Comparison of ENCODE assay signal across 24 mouse cellular contexts in the genomic region with DNA sequence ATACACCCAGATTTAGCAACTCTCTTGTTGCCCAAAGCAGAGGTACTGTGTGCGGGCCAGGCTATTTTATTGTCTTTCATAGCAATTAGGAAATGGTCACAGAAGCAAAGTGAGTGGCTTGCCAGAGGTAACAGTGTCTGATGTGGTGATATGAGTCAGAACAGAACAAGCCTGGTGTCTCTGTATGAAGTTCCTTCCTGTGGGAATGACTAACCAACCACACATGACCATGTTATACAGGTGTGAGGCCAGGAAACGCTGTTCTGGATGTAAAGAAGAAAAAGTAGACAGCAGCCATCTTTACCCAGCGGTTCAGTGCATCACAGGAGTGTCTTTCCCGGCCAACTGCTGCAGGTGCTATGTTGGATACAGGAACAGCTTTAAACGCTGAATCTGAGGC. TPM values are rescaled to one million over a fixed set of nuclear protein-coding genes. Genes with fewer than 3 reads are reported as not detected.
DNase-seq lines count a peak whose midpoint lies in the region; TF ChIP-seq lines count a peak whose summit lies in the region.
"Had no signal": no experiment of that assay in that cellular context is flagged by ENCODE, and none has a peak within 500 bp of the region (broad histone marks: within the 10 kb centered on the region; RNA-seq: fewer than 3 reads in every experiment).

No protein-coding gene starts in this region.

- peak; percentile 76 for TF ChIP-seq EP300 in CH12.LX (IDR thresholded peaks at IDR 0.05; ENCODE audit: low read length)

- H3K9ac ChIP-seq in CH12.LX (ENCODE audit: insufficient read depth, low read depth), result no peak overlapping the region
- H3K9ac ChIP-seq: embryonic facial prominence, embryonic 13.5 days; embryonic facial prominence, embryonic 15.5 days; forebrain, embryonic 13.5 days; forebrain, embryonic 15.5 days; forebrain, postnatal 0 days had no signal

- TF ChIP-seq CTCF in CH12.LX (conservative IDR thresholded peaks at IDR 0.05 in 1 of 2, IDR thresholded peaks at IDR 0.05 in 1 of 2; ENCODE audit: low read depth in 2 of 2, low read length in 2 of 2), result no peak

- no peak overlapping the region for H3K4me2 ChIP-seq in CH12.LX (ENCODE audit: insufficient read depth, low read depth, poor library complexity, severe bottlenecking)
- H3K4me2 ChIP-seq: embryonic facial prominence, embryonic 13.5 days; embryonic facial prominence, embryonic 15.5 days; forebrain, embryonic 13.5 days; forebrain, embryonic 15.5 days had no signal

- TF ChIP-seq POLR2A in CH12.LX (IDR thresholded peaks at IDR 0.05; ENCODE audit: low read depth, low read length), result no peak

- dilution Hi-C loops in CH12.LX (cut with MboI; ENCODE audit: extremely low pct_ligation_motif_present, extremely low pct_unique_long_range_greater_than_20kb, low sequenced_read_pairs), result no loop called here

- in situ Hi-C loops in CH12.LX (cut with MboI; ENCODE audit: low pct_ligation_motif_present, low pct_unique_long_range_greater_than_20kb, low sequenced_read_pairs), result no loop called here

- peak; percentile 87 for DNase-seq in 416B (ENCODE audit: low read depth)
- peak; percentile 26 for DNase-seq in CD4-positive helper T cell, adult 2 months (ENCODE audit: low read depth, low spot score)
- DNase-seq in CH12.LX (ENCODE audit: extremely low read depth), result peak; percentile 54
- peak; percentile 25 for DNase-seq in fat pad, adult 2 months (ENCODE audit: extremely low read depth, low read depth, low spot score)
- no peak for DNase-seq in thymus, adult 18-20 months
- DNase-seq in frontal cortex, postnatal 25 days (ENCODE audit: low spot score in 2 of 2), result no peak
- no peak for DNase-seq in urinary bladder, postnatal 10 days (ENCODE audit: low spot score)
- no peak for DNase-seq in cerebellum, adult 8-10 months
- DNase-seq: adrenal gland, adult 8-10 months; adrenal gland, postnatal 14 days; adrenal gland, postnatal 36 days; B cell, adult 2 months; cerebellum, adult 11-12 months; cerebellum, adult 2 months; cerebellum, adult 9-11 months; cerebellum, postnatal 14 days; cerebellum, postnatal 36 days; embryo, embryonic 11 days; forebrain, postnatal 0 days had no signal

- no peaks in the 10 kb centered on the region for H3K27me3 ChIP-seq in CH12.LX (replicated peaks)
- H3K27me3 ChIP-seq: embryonic facial prominence, embryonic 13.5 days; embryonic facial prominence, embryonic 15.5 days; forebrain, embryonic 13.5 days; forebrain, embryonic 15.5 days had no signal

- H3K36me3 ChIP-seq in CH12.LX (replicated peaks in 1 of 2; ENCODE audit: control insufficient read depth in 1 of 2, insufficient read depth in 1 of 2, low read length in 1 of 2), result peaks cover 44 to 73% of the 10 kb centered on the region in 2 experiments

- H3K9me3 ChIP-seq in CH12.LX (replicated peaks; ENCODE audit: low read length), result no peaks in the 10 kb centered on the region
- H3K9me3 ChIP-seq: embryonic facial prominence, embryonic 13.5 days; embryonic facial prominence, embryonic 15.5 days; forebrain, embryonic 13.5 days; forebrain, embryonic 15.5 days had no signal

- no peak overlapping the region for H3K4me3 ChIP-seq in CH12.LX (replicated peaks in 1 of 3; ENCODE audit: low read depth in 2 of 3, low read length in 2 of 3, poor library complexity in 1 of 3)
- H3K4me3 ChIP-seq: embryonic facial prominence, embryonic 13.5 days; embryonic facial prominence, embryonic 15.5 days; erythroblast, embryonic 14.5 days; forebrain, embryonic 13.5 days; forebrain, embryonic 15.5 days had no signal

- no peak overlapping the region for H3K27ac ChIP-seq in CH12.LX (ENCODE audit: insufficient read depth, low read depth)
- H3K27ac ChIP-seq: embryonic facial prominence, embryonic 13.5 days; embryonic facial prominence, embryonic 15.5 days; forebrain, embryonic 13.5 days; forebrain, embryonic 15.5 days had no signal

- no peak for TF ChIP-seq RAD21 in CH12.LX (IDR thresholded peaks at IDR 0.05; ENCODE audit: low read depth, low read length)

- no peaks in the 10 kb centered on the region for H3K79me2 ChIP-seq in CH12.LX (replicated peaks; ENCODE audit: control insufficient read depth, extremely low read depth, insufficient read depth, poor library complexity, severe bottlenecking)

- peaks cover 0 to 24% of the 10 kb centered on the region in 2 experiments; a peak in 2 of 4 replicates for H3K4me1 ChIP-seq in CH12.LX (ENCODE audit: control insufficient read depth in 1 of 2, insufficient read depth in 2 of 2)
- H3K4me1 ChIP-seq: embryonic facial prominence, embryonic 13.5 days; embryonic facial prominence, embryonic 15.5 days; forebrain, embryonic 13.5 days; forebrain, embryonic 15.5 days had no signal

TF ChIP-seq in CH12.LX, 34 proteins besides CTCF, POLR2A, EP300 and RAD21:
- TF ChIP-seq JUN (IDR thresholded peaks at IDR 0.05; ENCODE audit: insufficient read depth, low read depth, low read length), result peak; percentile 61; the same call in 1 of the 2 replicates
- 0 out of 2 replicates have a peak, but pooled peaks have one; percentile 33 for TF ChIP-seq RCOR1 (conservative IDR thresholded peaks at IDR 0.05; ENCODE audit: low read depth, low read length)
- TF ChIP-seq JUND (conservative IDR thresholded peaks at IDR 0.05; ENCODE audit: low read depth, low read length), result peak; percentile 78
- no peak for TF ChIP-seq SIN3A (IDR thresholded peaks at IDR 0.05; ENCODE audit: low read length)
- no peak for TF ChIP-seq KAT2A (IDR thresholded peaks at IDR 0.05; ENCODE audit: insufficient replicate concordance, low read length)
- TF ChIP-seq BHLHE40 (IDR thresholded peaks at IDR 0.05; ENCODE audit: low read depth, low read length), result peak; percentile 54
- no peak for TF ChIP-seq PAX5 (IDR thresholded peaks at IDR 0.05; ENCODE audit: low read length)
- TF ChIP-seq IRF4 (IDR thresholded peaks at IDR 0.05; ENCODE audit: low read depth, low read length), result peak; percentile 72
- peak; percentile 27; the same call in 1 of the 2 replicates for TF ChIP-seq ETS1 (conservative IDR thresholded peaks at IDR 0.05; ENCODE audit: low read depth, low read length)

RNA-seq across cellular contexts. Expression of a gene that starts 26.4 kb away (rescaled TPM):
- total RNA-seq in CH12.LX (2012; rRNA removed) (52.1 and 57.3 TPM in 2 replicates), CH12.LX (2014; rRNA removed) (99.2 and 111 TPM in 2 replicates)
- polyA plus RNA-seq in CH12.LX (2012; ENCODE audit: insufficient read length, low read depth), result 66.0 and 71.3 TPM in 2 replicates

RNA-seq across cellular contexts. Expression of a gene that starts 57.9 kb away (rescaled TPM):
- 80.9 and 86.9 TPM in 2 replicates for total RNA-seq in CH12.LX (2012; rRNA removed)
- 71.4 and 78.5 TPM in 2 replicates for total RNA-seq in CH12.LX (2014; rRNA removed)
- polyA plus RNA-seq in CH12.LX (2012; ENCODE audit: insufficient read length, low read depth), result 109 and 125 TPM in 2 replicates

RNA-seq across cellular contexts. Expression of a gene that starts 57.9 kb away (rescaled TPM):
- 0.51 and 0.88 TPM in 2 replicates for total RNA-seq in CH12.LX (2012; rRNA removed)
- total RNA-seq in CH12.LX (2014; rRNA removed), result 1.3 and 1.4 TPM in 2 replicates
- 0.69 and 1.00 TPM in 2 replicates for polyA plus RNA-seq in CH12.LX (2012; ENCODE audit: insufficient read length, low read depth)
- polyA plus RNA-seq: erythroblast, embryonic 14.5 days had no signal

Comparison
In these comparisons a context has a peak if more than half of its experiments do, and no peak if none do; other contexts are left out.
1. DNase-seq: peak in 416B (single experiment), CD4-positive helper T cell, adult 2 months (single experiment), CH12.LX (single experiment) and fat pad, adult 2 months (single experiment); none in thymus, adult 18-20 months (0 of 2), frontal cortex, postnatal 25 days (0 of 2), urinary bladder, postnatal 10 days (single experiment) and cerebellum, adult 8-10 months (single experiment).